Mouse (Mus musculus): ENCODE data around the gene Gm10944.

GRCm38 (mm10) chr10:10697497-10697896, 16.3 kb downstream of the Gm10944 start:
- TF ChIP-seq CTCF (IDR thresholded peaks at IDR 0.05; ENCODE audit: low read depth, low read length), result no peak
- TF ChIP-seq POLR2A (IDR thresholded peaks at IDR 0.05; ENCODE audit: extremely low read depth, insufficient read depth, low read length), result no peak

All from liver, adult 2 months (tissue).